Mouse (Mus musculus) bone marrow, adult 2 months (tissue): ENCODE measurements around the gene E2f3.

Experiments used
- CTCF ChIP-seq: fragments of 200-500 bp; IDR thresholded peaks from 2 replicates; pipeline ENCODE4 v1.5.1; 2011; ENCODE audit warnings: low read length, control low read depth; ENCODE audit not compliant: control insufficient read depth, insufficient read depth
- POLR2A ChIP-seq: fragments of 200-500 bp; IDR thresholded peaks from 2 replicates; pipeline ENCODE4 v1.6.1; 2011; ENCODE audit warnings: low read depth, mild to moderate bottlenecking, control low read depth, low read length, borderline replicate concordance; ENCODE audit not compliant: control insufficient read depth

GRCm38 (mm10) chr13:29939399-29939798 is 46.5 kb downstream of the E2f3 start:
- no peak for TF ChIP-seq POLR2A
- no peak for TF ChIP-seq CTCF
